Mouse (Mus musculus): ENCODE results near the gene Zdhhc14.
A peak's percentile ranks its signal among the peaks of the same experiment; 100 is the strongest.

Zdhhc14 gene

GRCm38 (mm10) chr17:5491801-5492745 lies at the start of gene Zdhhc14:
Gene Zdhhc14 (plus strand): TSS chr17:5492557.
- DNase-seq (ENCODE audit: low read depth) = peak; percentile 74

- DNase-seq (ENCODE audit: low read depth) = no peak
Measured at GRCm38 (mm10) chr17:5443260-5443659, 49.1 kb upstream of the Zdhhc14 start.

GRCm38 (mm10) chr17:5443751-5444150 lies 48.6 kb upstream of the Zdhhc14 start:
- DNase-seq (ENCODE audit: low read depth) = no peak

GRCm38 (mm10) chr17:5453657-5454056 lies 38.7 kb upstream of the Zdhhc14 start:
- no peak for DNase-seq (ENCODE audit: low read depth)

- no peak for DNase-seq (ENCODE audit: low read depth)
Measured at GRCm38 (mm10) chr17:5463912-5464311, 28.4 kb upstream of the Zdhhc14 start.

- no peak for DNase-seq (ENCODE audit: low read depth)
Measured at GRCm38 (mm10) chr17:5466736-5467135, 25.6 kb upstream of the Zdhhc14 start.

- DNase-seq (ENCODE audit: low read depth) = no peak
Measured at GRCm38 (mm10) chr17:5467177-5467576, 25.2 kb upstream of the Zdhhc14 start.

- no peak for DNase-seq (ENCODE audit: low read depth)
Measured at GRCm38 (mm10) chr17:5472268-5472667, 20.1 kb upstream of the Zdhhc14 start.

- DNase-seq (ENCODE audit: low read depth) = no peak
Measured at GRCm38 (mm10) chr17:5475960-5476725, 16.2 kb upstream of the Zdhhc14 start.

GRCm38 (mm10) chr17:5483456-5483855 lies 8.9 kb upstream of the Zdhhc14 start:
- no peak for DNase-seq (ENCODE audit: low read depth)

- DNase-seq (ENCODE audit: low read depth) = no peak
Measured at GRCm38 (mm10) chr17:5484663-5485062, 7.7 kb upstream of the Zdhhc14 start.

GRCm38 (mm10) chr17:5488156-5488555 lies 4.2 kb upstream of the Zdhhc14 start:
- DNase-seq (ENCODE audit: low read depth) = no peak

- DNase-seq (ENCODE audit: low read depth) = no peak
Measured at GRCm38 (mm10) chr17:5490351-5490750, 2.0 kb upstream of the Zdhhc14 start.

- DNase-seq (ENCODE audit: low read depth) = peak; percentile 94
Measured at GRCm38 (mm10) chr17:5491031-5491800, 1.1 kb upstream of the Zdhhc14 start.

- DNase-seq (ENCODE audit: low read depth) = no peak
Measured at GRCm38 (mm10) chr17:5492746-5493160, 396 bp downstream of the Zdhhc14 start.

GRCm38 (mm10) chr17:5493161-5493771 lies 909 bp downstream of the Zdhhc14 start:
- DNase-seq (ENCODE audit: low read depth) = no peak

GRCm38 (mm10) chr17:5493809-5494208 lies 1.5 kb downstream of the Zdhhc14 start:
- DNase-seq (ENCODE audit: low read depth) = no peak

GRCm38 (mm10) chr17:5494832-5495231 lies 2.5 kb downstream of the Zdhhc14 start:
- DNase-seq (ENCODE audit: low read depth) = no peak

- no peak for DNase-seq (ENCODE audit: low read depth)
Measured at GRCm38 (mm10) chr17:5497695-5498094, 5.3 kb downstream of the Zdhhc14 start.

GRCm38 (mm10) chr17:5498996-5499395 lies 6.6 kb downstream of the Zdhhc14 start:
- no peak for DNase-seq (ENCODE audit: low read depth)

GRCm38 (mm10) chr17:5503981-5504760 lies 11.8 kb downstream of the Zdhhc14 start:
- no peak for DNase-seq (ENCODE audit: low read depth)

Measured in c-Kit-positive CD71-negative TER-119-negative erythroid progenitor cells, embryonic 14.5 days (primary cell).